Mouse (Mus musculus): ENCODE results near the gene Gm10283.
A peak's percentile ranks its signal among the peaks of the same experiment; 100 is the strongest.
"Not testable (repeated sequence)": the region's sequence is repeated elsewhere in the genome, so short reads cannot be mapped to it uniquely, and the experiment has no call there.

Gm10283 gene

GRCm38 (mm10) chr8:60503098-60503497 lies at the start of gene Gm10283:
Gene Gm10283 (minus strand): TSS chr8:60503198.
- DNase-seq, result no peak

DNA sequence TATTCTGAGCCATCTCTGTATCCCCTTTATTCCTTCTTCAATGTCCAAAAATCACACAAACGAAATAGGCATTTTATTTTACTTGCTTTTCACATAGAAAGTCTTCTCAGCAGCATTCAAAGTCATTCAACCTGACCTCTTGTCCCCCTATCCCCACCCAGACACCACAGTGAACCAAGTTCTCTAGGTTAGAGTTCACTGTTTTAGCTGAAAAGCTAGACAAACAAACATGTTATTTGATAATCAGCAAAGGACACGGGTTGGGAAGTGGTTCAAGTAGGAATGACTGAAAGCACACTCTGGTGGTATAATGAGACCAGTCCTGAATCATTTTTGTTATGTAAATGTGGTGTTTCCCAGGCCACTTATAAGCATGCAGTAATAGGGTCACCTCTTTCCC lies 31.9 kb upstream of the Gm10283 start:
- no peak for DNase-seq

GRCm38 (mm10) chr8:60518286-60518685 lies 15.3 kb upstream of the Gm10283 start:
- DNase-seq, result no peak

DNA sequence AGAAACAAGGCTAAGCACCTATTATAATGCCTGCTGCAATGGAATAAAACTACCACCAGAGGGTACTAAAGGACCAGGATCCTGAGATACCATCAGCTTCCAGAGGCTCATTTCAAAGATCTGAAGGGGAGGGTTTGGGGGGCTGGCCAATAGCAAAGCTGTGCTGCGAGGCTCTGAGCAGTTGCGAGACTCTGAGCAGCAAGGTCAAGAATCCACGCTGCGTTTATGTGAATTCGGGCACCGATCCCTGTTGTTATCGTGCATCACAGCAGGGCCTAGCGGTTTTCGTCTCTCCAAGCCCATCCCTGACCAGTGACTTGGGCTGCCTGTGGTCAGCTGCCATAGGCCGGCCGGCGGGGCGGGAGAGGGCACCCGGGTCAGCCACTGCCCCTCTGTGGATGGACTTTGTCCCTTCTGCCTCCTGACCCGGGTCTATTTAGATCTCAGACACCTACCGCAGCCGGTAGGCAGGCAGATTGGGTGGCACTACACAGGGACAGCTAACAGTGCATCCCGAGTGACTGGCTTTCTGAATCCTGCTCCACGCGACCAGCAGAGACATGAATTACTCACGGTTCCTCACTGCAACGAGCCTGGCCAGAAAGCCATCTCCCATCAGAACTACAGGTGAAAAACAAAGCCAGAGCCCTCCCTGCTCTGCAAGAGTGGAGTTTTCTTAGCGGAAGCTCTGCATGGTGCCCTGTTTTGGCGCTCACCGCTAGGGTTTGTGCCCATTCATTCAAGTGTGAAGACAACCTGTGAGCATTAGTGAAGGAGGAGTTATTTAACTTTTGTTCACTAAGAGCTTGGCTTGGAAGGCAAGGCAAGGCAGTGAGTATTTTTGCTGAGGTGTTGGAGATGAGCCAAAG lies 2.9 kb upstream of the Gm10283 start, which contains the start of gene Aadat:
Gene Aadat (plus strand): TSS at position 280 of the 869 bp plus-strand sequence.
- DNase-seq, result peak; percentile 80 to 83

- DNase-seq, result not testable (repeated sequence)
Measured at GRCm38 (mm10) chr8:60495046-60495445, 8.0 kb downstream of the Gm10283 start.

- no peak for DNase-seq
Measured at GRCm38 (mm10) chr8:60494606-60495005, 8.4 kb downstream of the Gm10283 start.

- no peak for DNase-seq
Measured at GRCm38 (mm10) chr8:60492471-60492870, 10.5 kb downstream of the Gm10283 start.

DNA sequence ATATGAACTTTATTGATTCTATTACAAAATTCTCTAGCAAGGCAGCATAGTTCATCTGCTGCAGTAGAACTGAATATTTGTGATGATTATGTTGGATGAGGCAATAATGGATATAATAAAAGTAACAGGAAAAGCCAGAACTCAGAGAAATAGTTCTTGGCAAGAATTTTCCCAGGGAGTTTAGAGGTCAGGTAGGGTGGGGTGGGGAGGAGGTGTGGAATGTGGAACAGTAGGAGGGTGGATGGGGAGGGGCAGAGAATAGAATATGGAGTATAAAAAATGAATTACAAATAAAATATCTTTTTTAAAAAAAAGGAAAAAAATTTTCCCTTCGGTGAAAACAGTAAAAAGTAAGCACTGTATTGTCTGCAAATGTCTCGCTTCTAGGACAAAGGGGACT lies 11.1 kb downstream of the Gm10283 start:
- DNase-seq, result no peak

- no peak for DNase-seq
Measured at GRCm38 (mm10) chr8:60490147-60490546, 12.9 kb downstream of the Gm10283 start.

DNA sequence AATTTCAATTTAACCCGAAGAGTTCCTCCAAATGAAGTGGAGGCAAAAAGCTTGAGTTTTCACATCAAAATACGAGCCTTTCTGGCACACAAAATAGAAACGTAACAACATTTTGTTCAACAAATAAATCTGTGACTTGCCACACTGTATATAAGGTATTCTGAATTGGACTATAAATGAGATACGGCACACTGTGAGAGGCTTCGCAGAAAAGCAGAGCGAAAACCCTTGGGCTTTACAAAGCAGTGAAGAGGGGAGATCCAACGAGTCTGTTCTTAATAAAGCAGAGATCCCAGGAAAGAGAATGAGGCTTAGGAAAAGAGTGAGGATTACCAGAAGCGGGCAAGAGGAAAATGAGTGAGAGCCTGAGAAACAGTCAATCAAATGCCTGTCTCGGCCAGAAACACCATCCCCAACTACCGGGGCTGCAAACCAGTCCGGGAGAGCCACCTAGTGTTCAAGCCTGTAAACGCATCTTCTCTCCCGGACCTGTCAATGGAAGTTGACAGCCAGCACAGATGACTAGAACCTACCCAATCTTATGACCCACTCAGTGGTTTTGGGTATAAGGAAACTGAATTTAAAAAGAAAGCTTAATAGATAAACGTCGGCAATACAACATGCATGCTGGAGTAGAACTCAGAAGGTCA lies 36.2 kb downstream of the Gm10283 start:
- peak; percentile 86 to 88 for DNase-seq

DNA sequence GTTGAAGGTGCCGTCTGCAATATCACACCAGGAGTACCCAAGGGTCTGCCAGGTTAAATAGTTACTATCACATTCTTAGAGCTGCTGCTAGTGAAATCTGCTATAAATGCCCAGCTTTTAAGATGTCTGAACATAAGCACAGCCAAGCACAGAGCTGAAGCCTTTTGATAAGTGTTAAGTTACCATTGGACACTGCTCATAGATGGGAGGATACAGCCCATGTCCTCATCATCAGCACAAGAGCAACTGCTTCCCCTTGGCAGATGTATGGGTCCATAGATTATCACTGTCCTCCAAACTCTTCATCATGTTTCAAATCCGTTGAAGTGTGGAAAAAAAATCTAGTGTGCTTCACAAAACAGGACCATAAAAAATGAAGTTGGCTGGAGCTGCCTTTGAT lies 53.7 kb downstream of the Gm10283 start:
- DNase-seq, result no peak

GRCm38 (mm10) chr8:60444989-60445388 lies 58.0 kb downstream of the Gm10283 start:
- DNase-seq, result peak; percentile 13 to 15

DNA sequence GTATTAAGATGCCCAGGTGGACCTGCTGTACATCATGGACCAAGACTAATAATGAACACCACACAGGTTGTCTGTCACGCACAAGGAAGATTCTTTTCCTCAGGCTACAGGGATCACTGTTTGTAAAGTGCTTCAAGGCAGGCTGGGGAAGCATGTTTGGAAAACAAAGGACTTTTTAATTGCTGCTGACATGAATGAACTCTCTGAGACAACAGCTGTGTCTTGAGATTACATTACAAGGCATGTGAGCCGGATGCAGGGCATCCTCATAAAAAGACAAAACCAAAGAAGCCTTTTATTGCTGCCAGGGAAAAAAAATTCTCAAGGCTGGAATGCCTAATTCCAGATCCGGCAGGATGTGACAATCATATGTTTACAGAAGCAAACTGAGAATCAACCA lies 64.4 kb downstream of the Gm10283 start:
- DNase-seq, result no peak

- DNase-seq, result no peak
Measured at GRCm38 (mm10) chr8:60436872-60437271, 66.1 kb downstream of the Gm10283 start.

- DNase-seq, result no peak
Measured at GRCm38 (mm10) chr8:60432649-60433048, 70.3 kb downstream of the Gm10283 start.

DNA sequence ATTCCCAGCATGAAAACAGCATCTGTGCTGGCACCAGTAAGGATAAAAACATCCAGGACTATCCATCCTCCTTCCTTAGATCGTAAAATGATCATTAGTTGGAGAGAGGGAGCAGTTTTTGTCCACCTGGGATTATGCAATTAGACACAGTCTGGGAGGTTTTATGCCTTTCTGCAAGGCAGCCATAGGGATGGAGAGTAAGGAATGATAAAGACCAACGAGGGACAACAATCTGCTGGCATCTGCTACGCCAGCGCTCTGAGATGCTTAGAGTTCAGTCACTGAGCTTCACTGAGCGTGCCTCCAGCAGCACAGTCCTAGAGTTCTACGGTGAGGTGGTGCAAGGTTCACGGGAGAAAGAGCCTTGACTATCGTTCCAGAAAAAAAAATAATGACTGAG lies 96.6 kb downstream of the Gm10283 start:
- DNase-seq, result no peak

GRCm38 (mm10) chr8:60404994-60405548 lies 97.9 kb downstream of the Gm10283 start:
- no peak for DNase-seq

GRCm38 (mm10) chr8:60393675-60394074 lies 109.3 kb downstream of the Gm10283 start:
- no peak for DNase-seq

DNA sequence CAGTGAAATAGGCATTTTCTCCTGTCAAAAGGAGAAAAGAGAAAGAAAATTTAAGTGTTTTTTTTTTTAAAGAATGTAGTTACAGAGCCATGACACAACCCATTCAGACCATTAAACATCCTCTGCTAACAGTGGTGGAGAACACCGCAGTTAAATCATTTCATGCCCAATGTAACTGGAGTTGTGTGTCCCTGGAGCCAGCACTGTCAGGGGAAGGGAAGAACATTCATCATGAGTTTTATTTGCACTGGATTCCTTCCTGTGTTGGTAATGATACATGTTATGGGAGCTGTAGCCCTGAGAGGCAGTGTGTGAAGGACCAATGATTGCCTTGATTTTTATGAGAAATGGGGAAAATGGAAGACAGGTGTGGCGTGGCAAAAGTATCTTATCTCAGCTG lies 116.4 kb downstream of the Gm10283 start:
- no peak for DNase-seq
